Mouse (Mus musculus): ENCODE data around the gene Stkld1.

DNA sequence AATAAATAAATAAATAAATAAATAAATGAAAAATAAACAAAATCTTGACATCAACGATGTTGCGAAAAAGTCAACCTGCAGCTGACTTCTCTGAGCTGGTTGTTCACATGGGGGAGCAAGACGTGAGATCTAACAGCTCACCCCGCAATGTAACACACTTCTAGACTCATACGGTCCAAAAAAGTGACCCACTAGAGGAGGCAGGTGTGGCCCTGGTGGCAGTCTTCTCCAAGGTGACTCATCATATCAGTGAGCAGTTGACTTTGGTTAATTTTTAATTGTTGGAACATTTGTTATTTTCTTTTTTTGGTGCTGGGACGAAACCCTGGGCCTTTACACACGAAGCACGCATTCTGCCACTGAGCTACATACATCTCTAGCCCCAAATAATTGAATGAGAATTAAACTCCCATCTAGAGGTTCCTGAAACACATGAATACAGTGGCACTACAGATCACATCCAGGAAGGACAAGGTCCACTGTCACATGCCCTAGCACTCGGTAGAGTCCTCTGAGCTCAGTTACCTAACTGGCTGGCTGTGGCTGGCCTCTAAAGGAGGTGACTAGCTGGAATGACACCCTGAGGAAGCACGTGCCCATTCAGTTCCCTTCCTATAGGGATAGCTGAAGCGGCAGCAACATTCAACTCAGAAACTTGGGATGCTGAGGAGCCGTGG, 23.1 kb downstream of the Stkld1 start:
- TF ChIP-seq POLR2A (IDR thresholded peaks at IDR 0.05; ENCODE audit: low read depth, low read length) (no peak), CTCF (IDR thresholded peaks at IDR 0.05; ENCODE audit: extremely low read depth, insufficient read length, insufficient replicate concordance, low read depth, low read length) (peak; percentile 1; the same call in 1 of the 2 replicates)

All from small intestine, adult 2 months (tissue).